Mouse (Mus musculus): ENCODE data around the gene Dnajb1.

- TF ChIP-seq GATA1 (IDR thresholded peaks at IDR 0.05; ENCODE audit: borderline replicate concordance, low read length) (no peak), FLI1 (IDR thresholded peaks at IDR 0.05; ENCODE audit: low read length) (no peak)
These were observed 8.6 kb downstream of the Dnajb1 start for GRCm38 (mm10) chr8:83616625-83617024.

All from megakaryocyte, embryonic 14.5 days (primary cell).